Mouse (Mus musculus): ENCODE measurements around the gene Chst15.

Gene Chst15

GRCm38 (mm10) chr7:132263186-132263585 is 53.8 kb downstream of the Chst15 start:
- no peak for ATAC-seq (ENCODE audit: low TSS enrichment)

- no peak for ATAC-seq (ENCODE audit: low TSS enrichment)
Observed at GRCm38 (mm10) chr7:132262696-132263095, 54.3 kb downstream of the Chst15 start.

- no peak for ATAC-seq (ENCODE audit: low TSS enrichment)
Observed at GRCm38 (mm10) chr7:132261885-132262284, 55.1 kb downstream of the Chst15 start.

- no peak for ATAC-seq (ENCODE audit: low TSS enrichment)
Observed at GRCm38 (mm10) chr7:132260632-132261031, 56.4 kb downstream of the Chst15 start.

GRCm38 (mm10) chr7:132258817-132259216 is 58.2 kb downstream of the Chst15 start:
- 0 out of 2 replicates have a peak, but pooled peaks have one; percentile 15 for ATAC-seq (ENCODE audit: low TSS enrichment)

- no peak for ATAC-seq (ENCODE audit: low TSS enrichment)
Observed at GRCm38 (mm10) chr7:132258216-132258615, 58.8 kb downstream of the Chst15 start.

- ATAC-seq (ENCODE audit: low TSS enrichment) = peak; percentile 84
Observed at GRCm38 (mm10) chr7:132253513-132253912, 63.5 kb downstream of the Chst15 start.

GRCm38 (mm10) chr7:132253078-132253477 is 64.0 kb downstream of the Chst15 start:
- ATAC-seq (ENCODE audit: low TSS enrichment) = peak; percentile 63

GRCm38 (mm10) chr7:132249563-132250119 is 67.4 kb downstream of the Chst15 start:
- ATAC-seq (ENCODE audit: low TSS enrichment) = no peak

GRCm38 (mm10) chr7:132247567-132247966 is 69.5 kb downstream of the Chst15 start:
- ATAC-seq (ENCODE audit: low TSS enrichment) = peak; percentile 66

GRCm38 (mm10) chr7:132247091-132247490 is 69.9 kb downstream of the Chst15 start:
- ATAC-seq (ENCODE audit: low TSS enrichment) = no peak

GRCm38 (mm10) chr7:132245730-132246129 is 71.3 kb downstream of the Chst15 start:
- ATAC-seq (ENCODE audit: low TSS enrichment) = no peak

GRCm38 (mm10) chr7:132244637-132245036 is 72.4 kb downstream of the Chst15 start:
- ATAC-seq (ENCODE audit: low TSS enrichment) = no peak

GRCm38 (mm10) chr7:132243225-132243624 is 73.8 kb downstream of the Chst15 start:
- ATAC-seq (ENCODE audit: low TSS enrichment) = peak; percentile 28; the same call in 1 of the 2 replicates

GRCm38 (mm10) chr7:132242617-132243141 is 74.3 kb downstream of the Chst15 start:
- no peak for ATAC-seq (ENCODE audit: low TSS enrichment)

- no peak for ATAC-seq (ENCODE audit: low TSS enrichment)
Observed at GRCm38 (mm10) chr7:132238921-132239320, 78.1 kb downstream of the Chst15 start.

GRCm38 (mm10) chr7:132237191-132237590 is 79.8 kb downstream of the Chst15 start:
- no peak for ATAC-seq (ENCODE audit: low TSS enrichment)

GRCm38 (mm10) chr7:132236789-132237188 is 80.2 kb downstream of the Chst15 start:
- ATAC-seq (ENCODE audit: low TSS enrichment) = no peak

- ATAC-seq (ENCODE audit: low TSS enrichment) = no peak
Observed at GRCm38 (mm10) chr7:132234250-132234649, 82.8 kb downstream of the Chst15 start.

- ATAC-seq (ENCODE audit: low TSS enrichment) = no peak
Observed at GRCm38 (mm10) chr7:132233732-132234131, 83.3 kb downstream of the Chst15 start.

GRCm38 (mm10) chr7:132232937-132233336 is 84.1 kb downstream of the Chst15 start:
- no peak for ATAC-seq (ENCODE audit: low TSS enrichment)

GRCm38 (mm10) chr7:132231476-132231875 is 85.6 kb downstream of the Chst15 start:
- no peak for ATAC-seq (ENCODE audit: low TSS enrichment)

- ATAC-seq (ENCODE audit: low TSS enrichment) = no peak
Observed at GRCm38 (mm10) chr7:132230961-132231360, 86.1 kb downstream of the Chst15 start.

All from frontal cortex, adult (tissue).